Mouse (Mus musculus) mouse trophoblast stem cell (cell line): Measurements from ENCODE around the gene Bmp5.
"Not testable (repeated sequence)": the region's sequence is repeated elsewhere in the genome, so short reads cannot be mapped to it uniquely, and the experiment has no call there.

Experiments
- in situ Hi-C, 2 experiments: fragments of 300-500 bp; cut with MseI, MboI; formaldehyde crosslinking; loops; 2 replicates in 1 of 2; 3 replicates in 1 of 2; pipeline ENCODE4 v1.15.1; 2025

Bmp5 gene

GRCm38 (mm10) chr9:75775129-75775845, at the start of gene Bmp5:
Gene Bmp5, plus strand, starts transcription at chr9:75775364.
- in situ Hi-C loops, result no loop called here

- in situ Hi-C loops, result loop anchor here (10.0 to 25.0 kb wide), 3 partner anchors 352 to 475 kb away; no protein-coding TSS in a partner anchor
These were observed 15.1 kb upstream of the Bmp5 start for GRCm38 (mm10) chr9:75760075-75760474.

GRCm38 (mm10) chr9:75761567-75761966, 13.6 kb upstream of the Bmp5 start:
- in situ Hi-C loops, result loop anchor here (10.0 to 25.0 kb wide), 3 partner anchors 351 to 473 kb away; no protein-coding TSS in a partner anchor

GRCm38 (mm10) chr9:75762487-75762886, 12.7 kb upstream of the Bmp5 start:
- in situ Hi-C loops, result loop anchor here (10.0 to 25.0 kb wide), 3 partner anchors 350 to 472 kb away; no protein-coding TSS in a partner anchor

GRCm38 (mm10) chr9:75764792-75765191, 10.4 kb upstream of the Bmp5 start:
- in situ Hi-C loops, result loop anchor here (10.0 to 25.0 kb wide), 3 partner anchors 348 to 470 kb away; no protein-coding TSS in a partner anchor

- in situ Hi-C loops, result loop anchor here (10.0 to 25.0 kb wide), 3 partner anchors 346 to 468 kb away; no protein-coding TSS in a partner anchor
These were observed 8.6 kb upstream of the Bmp5 start for GRCm38 (mm10) chr9:75766521-75766920.

GRCm38 (mm10) chr9:75769042-75769441, 6.1 kb upstream of the Bmp5 start:
- in situ Hi-C loops, result loop anchor here (10.0 to 25.0 kb wide), 3 partner anchors 343 to 466 kb away; no protein-coding TSS in a partner anchor

- in situ Hi-C loops, result no loop called here
These were observed 989 bp downstream of the Bmp5 start for GRCm38 (mm10) chr9:75776153-75776552.

- in situ Hi-C loops, result no loop called here
These were observed 3.7 kb downstream of the Bmp5 start for GRCm38 (mm10) chr9:75778762-75779346.

- in situ Hi-C loops, result no loop called here
These were observed 5.6 kb downstream of the Bmp5 start for GRCm38 (mm10) chr9:75780558-75781276.

- in situ Hi-C loops, result no loop called here
These were observed 6.4 kb downstream of the Bmp5 start for GRCm38 (mm10) chr9:75781600-75781999.

GRCm38 (mm10) chr9:75783573-75783972, 8.4 kb downstream of the Bmp5 start:
- in situ Hi-C loops, result no loop called here

- in situ Hi-C loops, result no loop called here
These were observed 10.8 kb downstream of the Bmp5 start for GRCm38 (mm10) chr9:75785959-75786358.

- in situ Hi-C loops, result no loop called here
These were observed 12.0 kb downstream of the Bmp5 start for GRCm38 (mm10) chr9:75787121-75787520.

GRCm38 (mm10) chr9:75789879-75790428, 14.8 kb downstream of the Bmp5 start:
- in situ Hi-C loops, result no loop called here

GRCm38 (mm10) chr9:75804940-75805339, 29.8 kb downstream of the Bmp5 start:
- in situ Hi-C loops, result no loop called here

- in situ Hi-C loops, result not testable (repeated sequence)
These were observed 33.0 kb downstream of the Bmp5 start for GRCm38 (mm10) chr9:75808179-75808578.

- in situ Hi-C loops, result no loop called here
These were observed 33.5 kb downstream of the Bmp5 start for GRCm38 (mm10) chr9:75808659-75809058.

GRCm38 (mm10) chr9:75815161-75815560, 40.0 kb downstream of the Bmp5 start:
- in situ Hi-C loops, result no loop called here

GRCm38 (mm10) chr9:75818400-75818799, 43.2 kb downstream of the Bmp5 start:
- in situ Hi-C loops, result no loop called here

- in situ Hi-C loops, result no loop called here
These were observed 57.3 kb downstream of the Bmp5 start for GRCm38 (mm10) chr9:75832468-75832867.

- in situ Hi-C loops, result no loop called here
These were observed 58.1 kb downstream of the Bmp5 start for GRCm38 (mm10) chr9:75833189-75833732.
